Mouse (Mus musculus) embryonic fibroblast, embryonic 13.5 days (primary cell): ENCODE data around the gene Imp4. TPM values are rescaled to one million over a fixed set of nuclear protein-coding genes. Genes with fewer than 3 reads are reported as not detected.

ENCODE experiments used
- H3K27ac ChIP-seq: 2 replicates; pipeline ENCODE4 v1.5.1; 2012; ENCODE audit warnings: low read length, control low read depth, inconsistent platforms; ENCODE audit not compliant: insufficient read depth
- H3K4me1 ChIP-seq: 2 replicates; pipeline ENCODE4 v1.6.1; 2011; ENCODE audit warnings: low read length; ENCODE audit not compliant: control insufficient read depth, insufficient read depth
- H3K4me3 ChIP-seq: 2 replicates; pipeline ENCODE4 v1.5.1; 2011; ENCODE audit warnings: mild to moderate bottlenecking, control low read depth, low read length; ENCODE audit not compliant: insufficient read depth
- CTCF ChIP-seq: IDR thresholded peaks from 2 replicates; pipeline ENCODE4 v1.5.1; 2011; ENCODE audit warnings: mild to moderate bottlenecking, control low read depth, low read length, moderate library complexity, borderline replicate concordance; ENCODE audit not compliant: insufficient read depth
- POLR2A ChIP-seq: IDR thresholded peaks from 2 replicates; pipeline ENCODE4 v1.6.1; 2011; ENCODE audit warnings: low read depth, mild to moderate bottlenecking, control low read depth, low read length, moderate library complexity
- polyA plus RNA-seq: library from polyadenylated mRNA; stranded (reverse); fragments of >200 nt; gene quantifications from 2 replicates; pipeline ENCODE4 v1.2.4, GENCODE M21; 2011; ENCODE audit warnings: low read depth; ENCODE audit not compliant: missing spikeins, insufficient read length

Imp4 gene
- polyA plus RNA-seq, 1 experiment = 36.2 TPM

- TF ChIP-seq CTCF (no peak), POLR2A (no peak)
- Histone ChIP-seq H3K27ac (no peak within 1 kb of the TSS), H3K4me1 (peaks cover 3% of the 10 kb centered on the region; the same call in 1 of the 2 replicates), H3K4me3 (peak within 1 kb of the TSS; percentile 63)
Measured at GRCm38 (mm10) chr1:34459284-34460060, 19.8 kb downstream of the Imp4 start, which contains the start of gene Ptpn18. Gene Ptpn18 (plus strand): TSS chr1:34459762.

GRCm38 (mm10) chr1:34460061-34460441, 20.4 kb downstream of the Imp4 start:
- Histone ChIP-seq H3K4me3 (peak overlapping the region; percentile 63), H3K4me1 (peaks cover 3% of the 10 kb centered on the region; the same call in 1 of the 2 replicates), H3K27ac (no peak overlapping the region)
- TF ChIP-seq CTCF = no peak
- no peak for TF ChIP-seq POLR2A

GRCm38 (mm10) chr1:34462766-34463165, 23.1 kb downstream of the Imp4 start:
- Histone ChIP-seq H3K4me1 (peaks cover 3% of the 10 kb centered on the region; the same call in 1 of the 2 replicates), H3K27ac (no peak overlapping the region), H3K4me3 (no peak overlapping the region)
- TF ChIP-seq POLR2A = no peak
- peak; percentile 64; the same call in 1 of the 2 replicates for TF ChIP-seq CTCF

GRCm38 (mm10) chr1:34464310-34464817, 24.7 kb downstream of the Imp4 start:
- no peak overlapping the region for H3K27ac ChIP-seq
- H3K4me1 ChIP-seq = no peaks in the 10 kb centered on the region
- TF ChIP-seq POLR2A (no peak), CTCF (no peak)
- no peak overlapping the region for H3K4me3 ChIP-seq

- TF ChIP-seq CTCF (no peak), POLR2A (no peak)
- Histone ChIP-seq H3K27ac (no peak overlapping the region), H3K4me1 (no peaks in the 10 kb centered on the region), H3K4me3 (no peak overlapping the region)
Measured at GRCm38 (mm10) chr1:34465445-34465844, 25.8 kb downstream of the Imp4 start.

DNA sequence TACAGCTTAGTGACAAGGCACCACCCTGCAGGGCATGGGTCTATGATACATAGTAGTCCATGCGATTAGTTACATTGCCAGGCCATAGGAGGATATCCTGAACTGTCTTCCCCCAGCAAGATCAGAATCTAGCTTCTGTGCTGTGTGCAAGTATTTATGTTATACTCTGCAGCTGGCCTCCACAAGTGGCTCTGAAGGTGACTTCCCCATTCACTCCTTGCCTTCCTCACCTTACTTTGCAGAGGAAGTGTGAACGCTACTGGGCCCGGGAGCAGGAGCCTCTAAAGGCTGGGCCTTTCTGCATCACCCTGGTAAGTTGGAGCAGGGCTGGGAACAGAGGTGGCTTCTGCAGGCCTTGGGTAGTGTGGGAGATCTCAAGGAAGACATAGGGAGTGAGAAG, 28.4 kb downstream of the Imp4 start:
- TF ChIP-seq CTCF (no peak), POLR2A (no peak)
- no peak overlapping the region for H3K4me3 ChIP-seq
- no peak overlapping the region for H3K27ac ChIP-seq
- H3K4me1 ChIP-seq = no peaks in the 10 kb centered on the region

- no peak overlapping the region for H3K27ac ChIP-seq
- H3K4me1 ChIP-seq = no peaks in the 10 kb centered on the region
- H3K4me3 ChIP-seq = no peak overlapping the region
- TF ChIP-seq CTCF (no peak), POLR2A (no peak)
Measured at GRCm38 (mm10) chr1:34468500-34468899, 28.8 kb downstream of the Imp4 start.

DNA sequence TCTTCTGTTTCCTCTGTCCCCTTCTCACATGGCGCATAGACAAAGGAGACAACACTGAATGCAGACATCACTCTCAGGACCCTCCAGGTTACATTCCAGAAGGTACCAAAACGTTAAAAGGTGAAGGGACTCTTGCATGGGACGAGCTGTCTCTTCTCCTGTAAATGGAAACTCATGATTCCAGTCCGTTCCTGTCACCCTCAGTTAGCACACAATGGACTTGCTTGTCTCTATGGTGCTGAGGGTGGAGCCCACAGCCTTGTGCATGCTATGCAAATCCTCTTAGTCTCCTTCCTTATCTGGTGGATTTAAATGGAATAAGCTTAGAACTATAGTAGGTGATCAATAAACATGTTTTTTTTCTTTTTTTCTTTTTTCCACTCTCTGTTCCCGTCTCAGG, 30.1 kb downstream of the Imp4 start:
- no peak overlapping the region for H3K4me3 ChIP-seq
- H3K27ac ChIP-seq = no peak overlapping the region
- no peak for TF ChIP-seq CTCF
- no peak for TF ChIP-seq POLR2A
- no peaks in the 10 kb centered on the region for H3K4me1 ChIP-seq

- Histone ChIP-seq H3K27ac (no peak overlapping the region), H3K4me1 (no peaks in the 10 kb centered on the region), H3K4me3 (peak overlapping the region; percentile 54)
- TF ChIP-seq CTCF (no peak), POLR2A (no peak)
Measured at GRCm38 (mm10) chr1:34472427-34473300, 33.0 kb downstream of the Imp4 start.
